Mouse (Mus musculus) heart, adult 9 months (tissue): ENCODE data around the gene Ttyh2.
A peak's percentile ranks its signal among the peaks of the same experiment; 100 is the strongest.
"Not testable (repeated sequence)": the region's sequence is repeated elsewhere in the genome, so short reads cannot be mapped to it uniquely, and the experiment has no call there.

Experiments used
- DNase-seq, 2 experiments: peaks; one replicate each; pipeline ENCODE4 v3.0.0; 2022; ENCODE audit warnings: low spot score in 2 of 2

Gene Ttyh2

GRCm38 (mm10) chr11:114657737-114658136, 17.5 kb upstream of the Ttyh2 start:
- no peak for DNase-seq

- no peak for DNase-seq
Observed at GRCm38 (mm10) chr11:114662161-114662560, 13.1 kb upstream of the Ttyh2 start.

DNA sequence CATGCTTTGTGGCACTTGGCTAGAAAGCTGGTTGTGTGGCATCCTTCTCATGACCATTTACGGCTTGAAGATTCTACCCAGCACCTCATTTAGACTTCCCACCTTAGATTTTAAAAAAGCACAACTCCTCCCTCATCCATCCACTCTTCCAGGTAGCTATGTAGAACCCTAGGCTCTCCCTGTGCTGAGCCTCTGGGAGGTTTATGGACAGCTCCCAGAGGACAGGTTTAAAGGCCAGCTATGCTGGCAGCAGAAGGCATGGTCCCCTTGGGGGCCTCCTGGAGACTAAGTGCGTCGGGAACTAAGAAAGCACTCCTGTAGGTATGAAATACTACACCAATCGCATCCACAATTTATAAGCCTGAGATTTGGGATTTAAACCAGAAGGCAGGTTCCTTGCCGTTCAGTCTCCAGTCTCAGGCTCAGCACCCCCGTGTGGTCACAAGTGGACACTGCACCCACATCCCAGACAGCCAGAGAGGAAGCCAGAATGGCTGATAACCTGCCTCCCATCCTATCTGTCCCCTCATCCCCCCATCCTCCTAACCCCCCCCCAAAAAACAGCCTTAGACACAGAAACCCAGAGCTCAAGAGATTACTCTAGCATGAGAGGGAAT, 12.4 kb upstream of the Ttyh2 start:
- DNase-seq: no peak

GRCm38 (mm10) chr11:114664164-114664563, 11.1 kb upstream of the Ttyh2 start:
- no peak for DNase-seq

DNA sequence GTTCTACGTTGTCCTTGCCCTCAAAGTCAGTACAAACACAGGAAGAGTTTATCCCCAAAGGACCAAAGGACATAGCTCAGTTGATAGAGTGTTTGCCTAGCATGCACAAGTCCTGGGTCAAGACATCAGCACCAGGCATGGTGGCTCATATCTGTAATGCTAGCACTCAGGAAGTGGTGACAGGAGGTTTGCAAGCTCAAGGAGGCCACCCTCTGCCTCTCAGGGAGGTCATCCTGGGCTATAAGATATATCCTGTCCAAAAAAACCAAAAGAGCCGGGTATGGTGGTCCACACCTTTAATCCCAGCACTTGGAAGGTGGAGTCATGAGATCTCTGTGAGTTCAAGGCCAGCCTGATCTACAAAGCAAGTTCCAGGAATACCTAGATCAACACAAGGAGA, 9.8 kb upstream of the Ttyh2 start:
- DNase-seq: no peak

DNA sequence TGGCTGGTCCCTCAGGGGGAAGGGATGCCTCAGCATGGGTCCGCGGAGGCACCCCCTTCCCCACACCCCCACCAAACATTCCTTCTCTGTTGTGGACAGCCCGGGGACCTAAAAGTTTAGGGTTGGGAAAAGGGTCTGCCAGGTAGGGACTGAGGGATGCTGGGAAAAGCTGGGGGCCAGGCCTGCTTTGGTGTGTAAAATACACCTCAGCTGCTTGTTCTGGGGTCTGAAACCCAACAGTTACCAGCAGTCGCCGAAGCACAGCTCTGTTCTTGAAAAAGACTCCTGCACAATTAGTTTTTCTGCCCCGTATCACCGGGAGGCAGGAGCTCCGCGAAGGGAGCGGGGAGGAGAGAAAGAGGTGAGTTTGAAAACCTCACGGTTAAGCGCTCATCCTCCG, 8.4 kb upstream of the Ttyh2 start:
- no peak for DNase-seq

GRCm38 (mm10) chr11:114667236-114667931, 7.8 kb upstream of the Ttyh2 start:
- no peak for DNase-seq

DNA sequence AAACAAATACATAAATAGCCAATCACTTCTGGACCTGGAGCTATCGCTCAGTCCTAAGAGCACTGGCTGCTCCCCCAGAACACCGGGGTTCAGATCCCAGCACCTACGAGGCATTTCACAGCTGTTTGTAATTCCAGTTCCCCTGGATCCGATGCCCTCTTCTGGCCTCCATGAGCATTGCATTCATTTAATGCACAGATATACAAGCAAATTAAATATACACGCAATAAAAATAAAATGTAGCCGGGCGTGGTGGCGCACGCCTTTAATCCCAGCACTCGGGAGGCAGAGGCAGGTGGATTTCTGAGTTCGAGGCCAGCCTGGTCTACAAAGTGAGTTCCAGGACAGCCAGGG, 7.3 kb upstream of the Ttyh2 start:
- not testable (repeated sequence) for DNase-seq

- peak; percentile 86 to 93 for DNase-seq
Observed at GRCm38 (mm10) chr11:114668301-114668710, 6.9 kb upstream of the Ttyh2 start, which contains the start of gene Rpl38. TSS of gene Rpl38 (plus strand) at chr11:114668524.

DNA sequence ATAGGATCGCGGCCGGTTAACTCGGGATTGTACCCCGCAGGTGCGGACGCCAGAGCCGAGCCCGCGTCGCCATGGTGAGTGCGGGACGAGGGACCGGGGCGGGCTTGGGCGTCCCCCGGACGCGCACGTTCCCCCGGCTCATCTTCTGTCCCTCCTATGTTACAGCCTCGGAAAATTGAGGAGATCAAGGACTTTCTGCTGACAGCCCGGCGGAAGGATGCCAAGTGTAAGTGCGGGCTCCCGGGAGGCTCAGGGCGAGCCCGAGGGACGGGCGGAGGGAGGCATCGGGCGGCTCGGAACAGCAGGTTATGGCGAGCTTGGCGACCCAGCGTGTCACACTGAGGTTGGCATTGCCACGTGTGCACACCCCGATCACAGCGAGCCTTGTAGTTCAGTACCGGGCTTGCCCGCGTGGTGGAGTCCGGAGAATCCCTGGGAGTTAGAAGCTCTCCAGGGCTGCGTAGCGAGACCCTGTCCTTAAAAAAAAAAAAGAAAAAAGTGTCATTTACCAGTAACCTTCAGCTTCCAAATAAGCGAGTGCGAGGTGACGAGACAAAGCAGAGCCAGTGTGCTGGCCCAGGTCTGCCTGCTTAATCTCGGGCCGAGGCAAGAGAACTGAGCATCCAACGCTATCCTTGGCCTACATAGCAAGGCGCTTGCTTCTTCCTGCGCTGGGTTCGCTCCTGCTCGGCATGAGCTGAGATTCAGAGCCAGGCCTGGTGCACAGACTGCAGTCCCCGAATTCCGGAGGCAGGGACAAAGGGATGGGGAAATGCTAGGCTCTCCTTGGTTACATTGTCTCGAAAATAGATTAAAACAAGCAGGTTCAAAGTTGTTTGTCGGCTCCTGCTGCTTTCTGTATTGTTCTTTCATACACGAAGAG, 6.2 kb upstream of the Ttyh2 start:
- DNase-seq: peak; percentile 51 to 63

DNA sequence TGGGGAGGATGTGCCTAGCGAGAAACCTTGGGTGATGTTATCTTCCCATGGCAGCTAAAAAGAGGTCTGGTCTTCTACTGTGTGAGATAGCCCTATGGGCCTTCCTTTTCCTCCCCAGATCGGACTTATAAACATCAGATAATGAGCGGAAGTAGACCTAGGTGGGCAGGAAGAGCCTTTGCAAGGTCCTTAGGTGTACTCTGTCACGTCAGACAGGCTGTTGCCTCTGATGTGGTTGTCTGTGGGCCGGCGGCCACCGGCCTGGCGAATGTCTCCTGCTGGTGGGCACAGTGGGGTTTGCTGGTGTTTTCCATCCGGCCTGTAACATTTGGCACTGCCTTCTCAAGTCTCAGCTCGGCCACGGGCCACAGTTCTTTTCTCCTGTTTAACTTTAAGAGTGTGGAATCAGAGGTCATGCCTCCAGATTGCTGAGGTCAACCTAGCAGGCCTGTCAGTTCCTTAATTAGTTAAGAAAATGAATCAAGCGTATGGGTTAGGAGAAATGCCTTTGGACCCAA, 5.5 kb upstream of the Ttyh2 start:
- DNase-seq: no peak

- no peak for DNase-seq
Observed at GRCm38 (mm10) chr11:114671147-114671546, 4.1 kb upstream of the Ttyh2 start.

GRCm38 (mm10) chr11:114672794-114673718, 2.2 kb upstream of the Ttyh2 start:
- no peak for DNase-seq

- no peak for DNase-seq
Observed at GRCm38 (mm10) chr11:114673719-114674050, 1.5 kb upstream of the Ttyh2 start.

DNA sequence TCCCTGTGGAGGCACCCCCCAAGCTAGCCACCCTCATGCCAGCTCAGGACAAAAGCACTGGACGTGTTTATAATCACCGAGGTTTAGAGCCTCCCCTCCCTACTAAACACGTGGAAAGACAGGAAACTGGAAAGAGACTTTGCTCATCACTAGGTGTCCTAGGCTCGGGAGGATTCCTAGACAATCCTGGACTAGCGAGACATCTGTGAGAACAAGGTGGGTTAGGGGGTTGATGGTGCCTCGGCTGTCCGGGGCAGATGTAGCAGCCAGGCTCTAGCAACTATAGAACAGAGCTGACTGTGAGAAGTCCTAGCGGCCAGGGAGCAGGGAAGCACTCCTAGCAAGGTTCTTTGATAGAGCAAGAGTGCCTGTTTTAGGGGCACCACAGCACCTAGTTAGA, 1.1 kb upstream of the Ttyh2 start:
- no peak for DNase-seq

DNA sequence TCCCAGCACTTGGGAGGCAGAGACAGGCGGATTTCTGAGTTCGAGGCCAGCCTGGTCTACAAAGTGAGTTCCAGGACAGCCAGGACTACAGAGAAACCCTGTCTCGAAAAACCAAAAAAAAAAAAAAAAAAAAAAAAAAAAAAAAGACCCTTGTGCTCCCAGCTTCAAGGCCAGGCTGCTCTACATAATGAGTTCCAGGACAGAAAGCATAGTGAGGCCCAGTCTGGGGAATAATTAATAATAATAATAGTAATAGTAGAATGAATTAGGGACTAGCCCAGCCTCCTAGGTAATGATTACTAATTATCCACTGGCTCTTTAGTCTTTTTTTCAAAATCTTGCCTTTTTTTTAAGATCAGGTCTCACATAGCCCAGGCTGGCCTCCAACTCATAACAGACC, 435 bp upstream of the Ttyh2 start:
- not testable (repeated sequence) for DNase-seq

DNA sequence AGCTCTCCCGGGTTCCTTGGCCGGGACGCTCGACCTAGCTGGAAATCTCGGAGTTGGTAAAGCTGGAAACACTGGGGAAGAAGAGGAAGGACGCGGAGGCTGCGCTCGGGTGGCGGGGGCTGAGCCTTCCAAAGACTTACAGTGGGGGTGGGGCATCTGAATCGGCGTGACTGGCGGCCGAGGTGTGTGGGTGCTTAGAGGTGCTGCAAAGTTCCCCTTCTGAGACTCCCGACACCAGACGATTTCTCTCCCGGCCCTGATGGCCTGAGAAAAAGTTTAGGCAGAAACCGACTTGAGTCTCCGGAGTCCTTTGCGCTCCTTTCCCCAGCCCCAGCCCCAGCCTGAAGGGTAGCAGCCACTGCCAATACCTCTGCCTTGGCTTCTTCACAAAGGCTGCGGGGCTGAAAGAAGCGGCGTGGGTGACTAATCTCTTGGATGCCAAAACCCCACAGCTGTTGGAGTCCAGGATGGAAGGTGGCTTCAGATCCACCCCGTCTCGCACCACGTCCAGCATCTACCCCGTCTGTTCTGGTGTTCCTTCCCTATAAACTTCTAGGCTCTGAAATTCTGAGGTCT, 683 bp downstream of the Ttyh2 start:
- DNase-seq: peak in 1 of 2 experiments; percentile 36

DNA sequence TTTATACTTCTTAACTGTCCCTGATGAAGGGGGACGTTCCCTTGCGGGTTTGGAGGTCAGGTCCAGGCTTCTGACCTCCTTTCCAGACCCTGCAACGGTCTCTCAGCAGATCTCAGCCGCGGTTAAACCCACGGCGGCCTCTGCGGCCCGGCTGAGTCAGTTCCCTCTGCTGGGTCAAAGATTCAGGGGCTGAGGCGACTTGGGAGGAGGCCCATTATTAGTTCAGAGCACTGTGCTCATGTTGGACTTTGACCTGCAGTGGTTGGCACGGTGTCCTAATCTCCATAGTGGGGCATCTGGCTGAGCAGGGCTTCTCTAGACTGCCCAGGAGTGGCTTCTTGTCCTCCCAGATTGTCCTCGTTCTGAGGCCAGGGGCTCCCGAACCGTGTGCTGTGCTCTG, 1.2 kb downstream of the Ttyh2 start:
- no peak for DNase-seq

GRCm38 (mm10) chr11:114676896-114677530, 1.8 kb downstream of the Ttyh2 start:
- peak in 1 of 2 experiments; percentile 32 for DNase-seq

DNA sequence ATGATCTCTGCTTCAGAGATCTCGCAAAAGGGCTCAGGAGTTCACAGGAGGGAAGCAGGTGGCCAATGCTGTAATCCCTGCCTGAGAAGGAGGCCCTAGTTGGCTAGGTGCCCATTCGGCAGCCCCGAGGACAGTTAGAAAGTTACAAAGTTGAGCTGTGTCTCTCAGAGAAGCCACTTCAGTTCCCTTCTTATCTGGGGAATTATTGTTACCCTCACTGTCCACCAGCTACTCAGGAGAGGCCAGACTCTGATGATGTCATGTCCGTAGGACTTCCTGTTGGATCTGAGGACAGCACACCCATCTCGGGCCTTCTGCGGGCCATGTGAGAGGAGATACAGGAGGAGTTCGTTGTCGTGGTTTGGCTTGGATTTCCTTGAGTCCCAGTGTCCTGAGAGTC, 4.4 kb downstream of the Ttyh2 start:
- DNase-seq: peak; percentile 55 to 68

GRCm38 (mm10) chr11:114680291-114680690, 5.1 kb downstream of the Ttyh2 start:
- DNase-seq: peak in 1 of 2 experiments; percentile 60
